Mouse (Mus musculus): ENCODE measurements around the gene Otx2.
"Not testable (repeated sequence)": the region's sequence is repeated elsewhere in the genome, so short reads cannot be mapped to it uniquely, and the experiment has no call there.

Otx2 gene

DNA sequence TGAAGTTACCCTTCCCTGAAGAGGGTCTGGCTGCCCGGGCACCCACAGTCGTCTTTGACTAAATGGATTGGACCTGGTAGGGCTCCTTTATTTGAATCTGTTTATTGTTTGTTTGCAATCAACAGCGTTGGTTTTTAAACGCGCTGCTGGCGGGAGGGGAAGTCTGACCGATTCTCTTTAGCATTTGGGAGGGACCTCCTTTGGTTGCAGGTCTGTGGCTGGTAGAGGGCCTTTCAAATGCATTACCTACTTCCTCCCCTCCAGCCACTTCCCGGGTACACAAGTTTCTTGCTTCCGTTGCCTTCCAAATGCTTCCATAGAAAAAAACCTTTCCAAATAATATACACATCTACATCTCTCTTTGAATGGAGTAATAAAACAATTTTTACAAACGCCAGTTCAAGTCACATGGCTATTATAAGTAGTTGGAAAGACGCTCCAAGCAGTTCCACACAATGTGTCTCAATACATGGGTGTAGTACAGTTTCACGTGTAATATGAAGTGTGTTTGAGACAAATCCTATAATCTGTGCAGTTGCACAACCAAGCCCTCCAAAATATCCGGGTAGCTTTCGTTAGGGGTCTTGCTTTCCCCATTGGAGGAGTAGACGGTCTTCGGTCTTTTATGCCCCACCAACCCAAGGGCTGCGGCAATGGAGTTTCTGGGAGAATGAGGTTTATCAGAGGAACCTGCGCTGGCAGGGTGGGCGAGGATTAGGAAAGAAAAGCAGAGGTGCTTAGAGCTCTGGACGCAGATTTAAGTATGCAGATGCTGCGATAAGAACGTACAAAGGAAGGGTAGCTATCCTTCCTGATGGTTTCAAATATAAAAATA is 19.7 kb downstream of the Otx2 start:
- no peak for DNase-seq (ENCODE audit: low spot score)

DNA sequence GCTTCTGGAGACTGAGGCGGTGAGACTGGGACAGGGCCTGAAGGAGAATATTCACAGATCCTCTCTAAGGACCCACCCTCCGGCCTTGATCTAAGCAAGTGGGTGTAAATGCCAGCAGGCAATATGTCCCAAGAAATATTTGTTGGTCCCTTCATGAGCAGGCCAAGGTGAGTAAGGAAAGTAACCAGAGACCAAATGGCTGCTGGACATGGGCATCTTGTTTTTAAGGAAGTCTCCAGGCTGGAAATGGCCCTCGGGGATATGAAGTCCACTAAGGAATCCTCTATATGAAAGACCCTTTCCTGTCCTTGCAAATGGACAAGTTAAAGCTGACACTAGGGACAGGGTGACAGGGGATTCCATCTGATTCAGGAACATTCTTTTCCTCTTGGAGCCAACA is 20.5 kb downstream of the Otx2 start:
- no peak for DNase-seq (ENCODE audit: low spot score)

DNA sequence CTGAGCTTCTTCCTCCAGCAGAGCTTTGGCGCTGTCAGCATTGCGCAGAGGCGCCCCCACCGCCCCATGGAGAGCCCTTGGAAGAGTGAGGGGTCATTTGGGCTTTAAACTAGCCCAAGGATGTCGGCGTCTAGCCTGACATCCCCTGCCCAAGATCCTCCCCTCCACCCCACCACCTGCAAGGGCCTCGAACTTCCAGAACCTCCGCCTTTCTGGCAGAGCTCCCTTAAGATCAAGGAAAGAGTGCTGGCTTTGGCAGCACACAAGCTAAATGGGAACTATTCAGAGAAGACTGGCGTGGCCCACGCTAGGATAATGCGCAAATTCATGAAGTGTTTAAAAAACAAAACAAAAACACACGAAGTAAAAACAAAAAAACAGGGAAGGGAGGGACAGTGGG is 21.4 kb downstream of the Otx2 start:
- no peak for DNase-seq (ENCODE audit: low spot score)

DNA sequence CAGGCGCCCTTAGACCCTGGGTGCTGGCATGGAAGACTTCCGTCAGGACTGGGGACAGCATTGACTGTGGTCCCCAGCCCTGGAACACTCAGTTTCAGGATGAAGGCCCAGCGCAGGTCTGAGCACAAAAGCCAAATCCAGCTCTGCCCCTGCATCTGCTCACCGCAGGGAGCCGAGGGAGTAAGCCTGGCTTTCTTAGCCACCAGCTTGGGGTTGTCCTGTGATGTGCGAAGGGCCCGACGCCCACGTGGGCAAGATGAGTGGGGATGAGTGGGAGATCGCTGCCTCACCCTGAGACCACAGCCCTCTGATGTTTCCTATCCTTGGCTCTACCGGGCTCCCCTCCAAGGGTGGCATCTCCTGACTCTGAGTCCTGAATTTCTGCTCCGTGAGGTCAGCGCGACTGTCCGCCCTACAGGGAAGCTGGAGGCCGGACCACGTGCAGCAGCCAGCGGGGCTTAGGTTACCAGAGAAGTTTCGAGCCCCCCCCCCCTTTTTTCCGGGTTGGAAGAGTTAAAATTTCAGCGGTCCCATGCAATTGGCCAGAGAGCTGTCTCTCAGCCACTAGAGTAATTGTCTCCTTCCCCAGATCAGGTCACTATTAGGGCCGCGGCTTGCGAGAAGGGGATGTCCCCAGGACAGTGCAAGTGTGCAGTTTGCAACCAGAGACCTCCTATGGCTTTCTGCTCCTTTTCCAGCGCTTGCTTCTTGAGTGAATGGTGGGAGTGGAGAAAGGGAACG is 22.0 kb downstream of the Otx2 start:
- no peak for DNase-seq (ENCODE audit: low spot score)

- no peak for DNase-seq (ENCODE audit: low spot score)
Measured at GRCm38 (mm10) chr14:48641462-48642395, 31.9 kb downstream of the Otx2 start.

DNA sequence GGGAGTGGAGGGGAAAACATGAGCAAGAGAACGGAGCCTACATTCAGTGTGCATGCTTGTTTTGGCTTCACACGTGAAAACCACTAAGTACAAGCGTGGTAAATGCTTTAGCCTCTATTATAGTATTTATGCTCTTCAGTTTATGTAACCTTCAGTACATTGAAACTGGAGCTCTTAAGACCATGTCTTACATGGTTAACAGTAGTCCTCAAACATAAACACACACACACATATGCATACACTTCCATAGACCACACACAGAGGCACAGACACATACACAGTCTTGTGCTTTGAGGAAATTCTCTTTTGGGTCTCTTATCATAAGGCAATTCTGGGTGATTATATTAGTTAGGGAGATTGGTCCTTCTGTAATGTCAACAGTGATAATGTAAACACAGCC is 40.5 kb downstream of the Otx2 start:
- DNase-seq (ENCODE audit: low spot score), result no peak

GRCm38 (mm10) chr14:48632335-48632734 is 41.3 kb downstream of the Otx2 start:
- no peak for DNase-seq (ENCODE audit: low spot score)

- no peak for DNase-seq (ENCODE audit: low spot score)
Measured at GRCm38 (mm10) chr14:48631486-48631885, 42.1 kb downstream of the Otx2 start.

GRCm38 (mm10) chr14:48629404-48629803 is 44.2 kb downstream of the Otx2 start:
- no peak for DNase-seq (ENCODE audit: low spot score)

DNA sequence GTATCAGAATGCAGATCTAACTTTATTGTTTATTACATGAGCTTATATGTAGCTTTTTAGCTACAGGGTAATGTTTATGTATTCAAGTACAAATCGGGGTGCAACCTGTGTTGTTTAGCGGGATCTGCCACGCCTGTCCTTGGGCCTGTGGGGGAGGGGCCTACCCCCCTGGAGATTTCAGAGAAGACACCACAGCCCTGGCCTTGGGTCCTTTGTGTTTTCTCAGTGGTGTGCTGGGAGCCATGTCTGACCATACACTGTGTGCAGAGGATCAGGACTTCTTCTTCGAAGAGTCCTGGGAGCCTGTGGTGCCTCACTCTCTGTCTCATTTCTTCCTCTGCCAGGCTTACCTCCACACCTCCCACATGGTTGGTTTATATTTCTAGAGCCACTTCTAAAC is 47.3 kb downstream of the Otx2 start:
- DNase-seq (ENCODE audit: low spot score), result peak; percentile 13

- no peak for DNase-seq (ENCODE audit: low spot score)
Measured at GRCm38 (mm10) chr14:48625331-48625694, 48.3 kb downstream of the Otx2 start.

DNA sequence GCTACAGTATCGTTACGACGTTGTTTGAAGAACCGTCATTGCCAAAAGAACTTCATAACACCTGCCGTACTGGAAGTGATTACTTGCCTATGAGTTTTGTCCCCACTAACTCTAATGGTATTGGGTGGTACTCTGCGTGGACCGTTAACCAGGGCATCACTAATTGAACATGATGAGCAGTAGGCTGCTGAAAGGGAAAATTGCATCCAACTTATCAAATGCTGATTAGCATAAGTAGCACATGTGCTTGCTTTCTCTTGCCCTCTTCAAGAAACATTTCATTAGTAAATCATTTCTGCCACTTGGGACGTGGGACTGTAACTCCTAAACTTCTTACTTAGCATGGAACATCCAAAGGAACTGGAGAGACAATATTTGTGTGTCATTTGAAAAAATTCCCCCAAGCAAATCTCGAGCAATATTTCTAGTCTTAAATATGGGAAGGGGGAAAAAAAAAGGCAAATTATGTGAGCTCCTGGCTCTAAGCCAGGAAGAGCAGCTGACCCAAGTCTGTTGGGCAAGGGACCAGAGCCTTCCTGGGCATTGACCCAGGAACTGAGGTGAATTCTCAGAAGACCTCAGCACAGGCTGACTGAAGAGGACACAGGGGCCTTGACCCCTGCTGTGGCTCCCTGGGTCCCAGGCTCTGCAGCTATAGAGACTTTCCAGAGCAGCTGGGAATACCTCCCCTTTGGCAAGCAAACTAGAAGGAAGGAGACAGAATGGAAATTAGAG is 48.9 kb downstream of the Otx2 start:
- peak; percentile 9 for DNase-seq (ENCODE audit: low spot score)

GRCm38 (mm10) chr14:48622726-48623125 is 50.9 kb downstream of the Otx2 start:
- not testable (repeated sequence) for DNase-seq (ENCODE audit: low spot score)

DNA sequence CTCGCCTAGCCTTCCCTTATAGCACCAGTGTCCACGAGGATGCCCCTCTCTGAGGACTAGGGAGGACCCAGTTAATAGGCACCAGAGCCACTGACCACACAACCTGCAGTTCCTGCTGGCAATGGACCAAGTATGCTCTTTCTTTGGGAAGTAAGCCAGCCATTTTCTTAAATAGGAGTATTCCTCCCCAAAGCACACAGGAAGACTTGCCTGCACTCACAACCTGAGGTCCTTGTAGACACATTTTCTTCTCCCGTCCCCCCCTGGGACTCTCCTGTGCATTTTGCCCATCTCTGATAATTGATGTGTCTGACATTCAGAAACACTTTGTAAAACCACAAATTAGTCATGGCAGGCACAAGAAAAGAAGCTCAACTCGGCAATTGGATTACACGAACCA is 57.3 kb downstream of the Otx2 start:
- no peak for DNase-seq (ENCODE audit: low spot score)

DNA sequence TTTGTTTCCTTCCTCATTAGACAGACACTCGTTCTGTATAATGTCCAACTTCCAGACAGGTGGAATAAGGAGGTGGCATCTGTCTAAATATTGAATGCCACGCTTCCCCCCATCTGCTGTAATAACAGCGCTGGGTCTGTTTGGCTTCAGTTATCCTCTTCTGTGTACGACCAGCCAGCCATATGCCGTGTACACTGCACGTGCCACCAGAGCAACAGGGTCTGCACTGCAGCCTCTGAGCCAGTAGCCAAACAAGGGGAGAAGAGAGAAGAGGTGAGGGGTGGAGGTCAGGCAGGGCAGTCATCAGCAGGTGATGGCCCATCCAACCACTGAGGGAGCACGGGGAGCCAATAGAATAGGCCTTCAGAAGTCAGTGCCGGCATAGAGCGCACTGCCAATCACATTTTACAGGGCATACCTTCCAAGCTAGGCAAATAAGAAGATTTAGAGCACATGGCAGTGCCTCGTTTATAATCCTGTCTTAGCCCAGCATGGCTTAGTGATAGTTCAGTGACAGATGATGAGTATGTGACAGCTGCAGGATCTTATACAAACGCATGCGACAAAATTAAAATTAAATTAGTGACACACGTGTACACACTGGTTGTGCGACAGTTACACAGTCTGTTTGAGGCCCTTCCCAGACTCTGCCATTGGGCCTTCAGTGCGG is 64.8 kb downstream of the Otx2 start:
- no peak for DNase-seq (ENCODE audit: low spot score)
